Mouse (Mus musculus): Measurements from ENCODE around the gene Areg.

Areg gene

GRCm38 (mm10) chr5:91166601-91167000 is 27.2 kb downstream of the Areg start:
- no peak for DNase-seq (ENCODE audit: low spot score in 2 of 2)

- no peak for DNase-seq (ENCODE audit: low spot score in 2 of 2)
Observed at GRCm38 (mm10) chr5:91176397-91176796, 37.0 kb downstream of the Areg start.

- DNase-seq (ENCODE audit: low spot score in 2 of 2) = no peak
Observed at GRCm38 (mm10) chr5:91194572-91194971, 55.2 kb downstream of the Areg start.
